Mouse (Mus musculus) hindbrain, postnatal 0 days (tissue): Measurements from ENCODE around the gene Nek7. TPM values are rescaled to one million over a fixed set of nuclear protein-coding genes. Genes with fewer than 3 reads are reported as not detected.

ENCODE experiments used
- ATAC-seq: fragments of 200-750 bp; cut with Nextera tagmentation; 2 replicates; pipeline ENCODE4 v1.8.0; 2017; ENCODE audit warnings: mild to moderate bottlenecking, moderate TSS enrichment, moderate library complexity
- DNase-seq: peaks from one replicate; pipeline ENCODE4 v3.0.0-alpha.2; 2015; ENCODE audit warnings: low spot score
- H3K27ac ChIP-seq: fragments of 300-500 bp; sonication (generic); 2 replicates; pipeline ENCODE4 v1.5.1; 2014; ENCODE audit warnings: mild to moderate bottlenecking
- H3K27me3 ChIP-seq: fragments of 300-500 bp; sonication (generic); 2 replicates; pipeline ENCODE4 v1.6.1; 2014; ENCODE audit warnings: low read length, mixed read lengths; ENCODE audit not compliant: insufficient read depth
- H3K36me3 ChIP-seq: fragments of 300-500 bp; sonication (generic); 2 replicates; pipeline ENCODE4 v1.6.1; 2014; ENCODE audit warnings: low read length, mixed read lengths; ENCODE audit not compliant: insufficient read depth
- H3K4me1 ChIP-seq: fragments of 300-500 bp; sonication (generic); 2 replicates; pipeline ENCODE4 v1.6.1; 2014; ENCODE audit warnings: antibody characterized with exemption, low read length, mixed read lengths; ENCODE audit not compliant: insufficient read depth
- H3K4me2 ChIP-seq: fragments of 300-500 bp; sonication (generic); 2 replicates; pipeline ENCODE4 v1.6.1; 2014; ENCODE audit warnings: low read depth, mild to moderate bottlenecking, low read length, moderate library complexity, mixed read lengths
- H3K4me3 ChIP-seq: fragments of 300-500 bp; sonication (generic); 2 replicates; pipeline ENCODE4 v1.5.1; 2014; ENCODE audit warnings: low read length
- H3K9ac ChIP-seq: fragments of 300-500 bp; sonication (generic); replicated peaks from 2 replicates; pipeline ENCODE4 v1.6.1; 2014; ENCODE audit warnings: mild to moderate bottlenecking, low read length, moderate library complexity, mixed read lengths
- H3K9me3 ChIP-seq: fragments of 300-500 bp; sonication (generic); 2 replicates; pipeline ENCODE4 v1.6.1; 2016; ENCODE audit warnings: low read length, mixed read lengths
- CTCF ChIP-seq: IDR thresholded peaks from 2 replicates; pipeline ENCODE4 v1.5.1; 2016; ENCODE audit warnings: antibody characterized with exemption, control low read depth, low read depth
- whole genome bisulfite sequencing: fragments of 180-500 bp; shearing (Covaris S2); extraction: QIAGEN DNeasy Blood & Tissue Kit; methylation state at CpG from one replicate; pipeline ENCODE4 v1.1.7; 2014; 5-methylcytosine and 5-hydroxymethylcytosine counted together
- polyA plus RNA-seq: library from polyadenylated mRNA; unstranded; fragments of >200 nt; fragmentation: Nextera tagmentation; extraction: Ambion mirVana; gene quantifications from 2 replicates; pipeline ENCODE4 v1.2.1, GENCODE M21; 2015
- total RNA-seq: library from RNA; depleted of rRNA; stranded (reverse); fragments of >200 nt; gene quantifications from 2 replicates; pipeline ENCODE4 v1.2.3, GENCODE M21; 2014

The Nek7 gene
- total and polyA plus RNA-seq, 2 experiments from 2014 or later, result 8.8 to 16.3 TPM

DNA sequence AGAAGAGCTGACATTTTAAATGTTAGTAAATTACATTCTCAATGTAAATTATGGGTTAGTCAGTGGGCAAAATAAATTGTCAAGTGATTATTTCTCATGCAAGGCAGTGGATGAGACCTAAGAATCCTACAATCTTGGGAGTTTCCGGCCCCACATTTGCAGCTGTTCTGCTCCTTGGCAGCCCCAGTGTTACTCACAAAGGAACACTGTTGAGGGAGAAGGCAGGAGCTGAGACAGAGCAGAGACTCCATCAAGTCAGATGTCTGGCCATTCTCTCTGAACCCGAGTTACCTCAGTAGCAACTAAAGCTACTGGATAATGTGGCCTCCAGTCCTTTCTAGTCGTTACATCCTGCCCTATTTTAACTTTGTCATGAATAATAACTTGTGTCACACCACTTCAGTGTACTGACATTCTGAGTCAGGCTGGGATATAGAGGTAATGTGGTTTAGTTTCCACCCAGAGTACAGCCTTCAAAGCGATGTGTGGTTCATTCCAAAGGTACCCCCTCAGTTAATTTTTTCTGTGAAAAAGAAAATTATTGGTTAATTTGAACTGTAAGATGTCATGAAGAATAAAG, 23.7 kb downstream of the Nek7 start:
- TF ChIP-seq CTCF, result no peak
- Histone ChIP-seq H3K9me3 (no peaks in the 10 kb centered on the region), H3K9ac (no peak overlapping the region), H3K4me3 (no peak overlapping the region), H3K27me3 (no peaks in the 10 kb centered on the region), H3K4me2 (no peak overlapping the region), H3K36me3 (no peaks in the 10 kb centered on the region), H3K4me1 (no peaks in the 10 kb centered on the region), H3K27ac (no peak overlapping the region)
- DNase-seq, result peak; percentile 23
- WGBS, result 54% methylated on average over 4 of the region's 4 CpGs
- ATAC-seq, result 0 out of 2 replicates have a peak, but pooled peaks have one; percentile 49

DNA sequence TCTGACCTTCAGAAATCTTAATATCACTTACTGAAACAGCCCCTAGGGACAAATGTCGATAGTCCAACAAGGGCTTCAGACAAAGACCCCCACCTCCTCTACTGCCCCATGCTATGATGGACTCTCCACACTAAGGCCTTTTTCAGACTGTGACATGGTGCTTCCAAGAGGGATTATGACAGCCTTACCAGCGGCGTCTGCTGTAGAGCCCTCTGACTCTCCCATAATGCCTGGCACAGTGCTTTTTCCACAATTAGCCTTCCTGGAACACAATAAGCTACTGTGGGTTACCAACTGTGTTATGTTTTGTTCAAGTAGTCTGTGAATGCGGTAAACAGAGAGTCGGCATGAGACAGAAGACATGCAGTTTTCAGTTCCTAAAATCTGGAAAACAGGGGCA, 25.0 kb downstream of the Nek7 start:
- DNase-seq, result no peak
- WGBS, result 59% methylated on average over 5 of the region's 5 CpGs
- H3K4me2 ChIP-seq, result no peak overlapping the region
- H3K27me3 ChIP-seq, result no peaks in the 10 kb centered on the region
- no peaks in the 10 kb centered on the region for H3K36me3 ChIP-seq
- H3K9ac ChIP-seq, result no peak overlapping the region
- H3K27ac ChIP-seq, result no peak overlapping the region
- 0 out of 2 replicates have a peak, but pooled peaks have one; percentile 29 for ATAC-seq
- no peaks in the 10 kb centered on the region for H3K9me3 ChIP-seq
- no peak overlapping the region for H3K4me3 ChIP-seq
- H3K4me1 ChIP-seq, result no peaks in the 10 kb centered on the region
- no peak for TF ChIP-seq CTCF

DNA sequence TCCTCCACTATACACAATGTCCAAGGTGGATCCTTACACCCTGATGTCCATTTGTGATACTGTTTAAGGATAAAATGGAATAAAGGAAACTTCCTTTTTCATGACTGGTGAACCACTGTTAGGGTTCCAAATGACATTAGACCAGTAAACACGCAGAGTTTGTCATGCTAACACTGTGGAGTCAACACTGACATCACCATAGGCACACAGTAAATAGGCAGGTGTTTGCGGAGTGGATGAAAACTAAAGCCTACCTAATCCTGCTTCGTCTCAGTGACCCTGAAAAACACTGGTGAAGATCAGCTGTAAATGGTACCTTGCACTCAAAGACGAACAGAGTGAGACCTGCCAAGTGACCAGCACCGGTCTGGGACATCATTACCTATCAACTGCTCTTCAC, 26.0 kb downstream of the Nek7 start:
- H3K36me3 ChIP-seq, result no peaks in the 10 kb centered on the region
- TF ChIP-seq CTCF, result no peak
- ATAC-seq (no peak), DNase-seq (no peak)
- no peak overlapping the region for H3K4me2 ChIP-seq
- H3K4me3 ChIP-seq, result no peak overlapping the region
- H3K4me1 ChIP-seq, result no peaks in the 10 kb centered on the region
- no peaks in the 10 kb centered on the region for H3K9me3 ChIP-seq
- WGBS, result 93% methylated on average over 5 of the region's 5 CpGs
- no peaks in the 10 kb centered on the region for H3K27me3 ChIP-seq
- no peak overlapping the region for H3K9ac ChIP-seq
- no peak overlapping the region for H3K27ac ChIP-seq

DNA sequence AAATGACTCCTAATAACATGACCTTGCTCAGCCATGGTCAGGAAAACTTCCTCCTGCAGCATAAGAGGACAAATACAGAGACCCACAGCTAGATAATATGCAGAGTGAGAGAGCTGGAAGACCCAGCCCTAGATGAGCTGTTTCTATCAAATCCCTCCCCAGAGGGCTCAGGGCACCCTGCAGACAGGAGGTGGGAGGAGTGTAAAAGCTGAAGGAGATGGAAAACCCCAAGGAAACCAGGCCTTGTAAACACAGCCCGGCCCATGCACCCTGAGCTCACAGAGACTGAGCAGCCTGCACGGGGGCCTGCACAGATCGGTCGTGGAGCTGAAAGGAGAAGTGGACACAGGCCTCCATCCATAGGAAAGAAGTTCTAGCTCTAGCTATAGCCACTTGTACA, 27.5 kb downstream of the Nek7 start:
- no peak overlapping the region for H3K27ac ChIP-seq
- H3K27me3 ChIP-seq, result no peaks in the 10 kb centered on the region
- no peak for TF ChIP-seq CTCF
- H3K9ac ChIP-seq, result no peak overlapping the region
- ATAC-seq (no peak), DNase-seq (no peak)
- WGBS, result 90% methylated on average over 4 of the region's 4 CpGs
- no peaks in the 10 kb centered on the region for H3K36me3 ChIP-seq
- no peak overlapping the region for H3K4me2 ChIP-seq
- no peaks in the 10 kb centered on the region for H3K9me3 ChIP-seq
- H3K4me1 ChIP-seq, result no peaks in the 10 kb centered on the region
- H3K4me3 ChIP-seq, result no peak overlapping the region

DNA sequence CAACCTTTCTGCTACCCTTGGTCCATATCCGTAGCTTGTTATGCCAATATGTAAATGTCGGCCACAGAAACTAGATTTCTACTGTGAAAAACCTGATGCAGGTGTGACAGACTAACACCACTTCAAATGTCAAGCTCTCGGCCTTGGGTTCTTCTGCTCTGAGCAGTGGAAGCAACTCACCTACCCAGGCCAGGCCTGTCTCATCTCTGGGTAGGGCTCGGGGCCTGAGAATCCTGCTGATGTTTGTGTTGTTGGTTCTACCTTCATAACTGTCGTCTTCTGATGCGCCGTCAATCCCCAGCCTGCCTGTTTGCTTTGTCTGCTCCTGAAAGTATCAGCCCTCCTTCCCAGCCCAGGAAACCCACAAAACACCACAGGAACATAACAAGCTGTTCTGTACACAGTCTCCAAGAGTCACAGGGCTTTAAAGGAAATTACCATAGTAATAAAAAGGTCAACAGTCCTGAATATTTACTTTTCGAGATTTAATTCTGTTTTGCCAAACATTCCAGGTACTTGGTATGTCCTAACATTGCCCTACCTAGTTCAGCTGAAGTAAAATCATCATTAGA, 29.4 kb downstream of the Nek7 start:
- Histone ChIP-seq H3K4me1 (no peaks in the 10 kb centered on the region), H3K4me2 (no peak overlapping the region), H3K9me3 (no peaks in the 10 kb centered on the region), H3K27ac (no peak overlapping the region), H3K36me3 (no peaks in the 10 kb centered on the region), H3K27me3 (no peaks in the 10 kb centered on the region), H3K4me3 (no peak overlapping the region), H3K9ac (no peak overlapping the region)
- 90% methylated on average over 8 of the region's 8 CpGs for WGBS
- DNase-seq, result no peak
- TF ChIP-seq CTCF, result no peak
- ATAC-seq, result no peak

DNA sequence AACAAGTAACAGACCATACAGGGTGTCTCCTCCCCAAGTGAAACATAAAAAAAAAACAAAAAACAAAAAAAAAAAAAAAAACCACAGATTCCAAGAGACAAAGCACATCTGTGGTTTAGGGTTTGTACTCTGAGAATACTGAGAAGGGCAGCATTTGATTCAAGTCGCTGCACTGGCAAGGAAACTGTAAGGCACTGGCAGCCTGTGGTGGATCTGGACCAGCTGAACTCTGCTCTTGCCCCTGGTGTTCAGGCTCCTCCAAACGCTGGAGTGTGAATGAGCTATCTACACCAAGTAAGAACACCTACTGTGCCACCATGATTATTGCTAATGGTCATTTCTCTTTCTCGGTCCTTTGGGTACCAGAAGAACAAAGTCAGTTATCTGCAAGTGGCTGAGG, 30.8 kb downstream of the Nek7 start:
- no peaks in the 10 kb centered on the region for H3K9me3 ChIP-seq
- no peak overlapping the region for H3K4me2 ChIP-seq
- no peaks in the 10 kb centered on the region for H3K36me3 ChIP-seq
- H3K27me3 ChIP-seq, result no peaks in the 10 kb centered on the region
- ATAC-seq, result no peak
- H3K27ac ChIP-seq, result no peak overlapping the region
- no peak overlapping the region for H3K9ac ChIP-seq
- TF ChIP-seq CTCF, result no peak
- no peak for DNase-seq
- 67% methylated on average over 3 of the region's 3 CpGs for WGBS
- no peak overlapping the region for H3K4me3 ChIP-seq
- H3K4me1 ChIP-seq, result no peaks in the 10 kb centered on the region

DNA sequence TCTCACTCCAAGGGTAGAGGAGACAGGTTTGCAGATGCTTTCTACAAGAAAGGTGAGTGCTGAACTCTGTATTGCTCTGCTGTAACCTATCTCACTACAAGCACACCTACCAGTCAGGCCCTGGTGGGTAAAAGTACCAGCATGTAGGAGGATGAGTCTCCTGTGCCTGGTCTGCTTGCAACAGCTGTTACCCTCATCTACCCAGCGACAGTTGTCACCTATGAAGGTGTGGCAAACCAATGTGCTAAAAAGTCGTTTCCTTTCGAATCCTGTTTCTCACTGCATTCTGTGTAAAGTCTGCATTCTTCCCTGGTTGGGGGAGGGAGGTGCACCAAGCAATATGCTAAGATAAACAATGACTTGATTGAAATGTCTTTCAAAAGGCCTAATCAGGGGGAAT, 32.1 kb downstream of the Nek7 start:
- Histone ChIP-seq H3K27ac (no peak overlapping the region), H3K4me1 (no peaks in the 10 kb centered on the region), H3K4me3 (no peak overlapping the region), H3K9ac (no peak overlapping the region), H3K27me3 (no peaks in the 10 kb centered on the region), H3K36me3 (no peaks in the 10 kb centered on the region), H3K9me3 (no peaks in the 10 kb centered on the region), H3K4me2 (no peak overlapping the region)
- no peak for ATAC-seq
- 66% methylated on average over 3 of the region's 3 CpGs for WGBS
- TF ChIP-seq CTCF, result no peak
- no peak for DNase-seq
